21 mouse cellular contexts compared by ENCODE assay signal in genomic region chr5:20576266-20576665, GRCm38 (mm10).
A peak's percentile ranks its signal among the peaks of the same experiment; 100 is the strongest.
DNase-seq lines count a peak whose midpoint lies in the region; ATAC-seq and TF ChIP-seq lines count a peak whose summit lies in the region.
"Had no signal": no experiment of that assay in that cellular context is flagged by ENCODE, and none has a peak within 500 bp of the region (broad histone marks: within the 10 kb centered on the region; RNA-seq: fewer than 3 reads in every experiment).

No protein-coding gene starts in this region.

- H3K9ac ChIP-seq in kidney, embryonic 16.5 days (replicated peaks; ENCODE audit: low read length), result no peak overlapping the region
- no peak overlapping the region for H3K9ac ChIP-seq in midbrain, embryonic 12.5 days (replicated peaks)
- H3K9ac ChIP-seq in midbrain, embryonic 16.5 days (ENCODE audit: low read depth, low read length), result no peak overlapping the region
- H3K9ac ChIP-seq: embryonic facial prominence, embryonic 13.5 days; embryonic facial prominence, embryonic 15.5 days; forebrain, embryonic 12.5 days had no signal

- no peak overlapping the region for H3K4me2 ChIP-seq in kidney, embryonic 16.5 days (replicated peaks; ENCODE audit: low read depth, low read length)
- H3K4me2 ChIP-seq in midbrain, embryonic 12.5 days (replicated peaks), result no peak overlapping the region
- no peak overlapping the region for H3K4me2 ChIP-seq in midbrain, embryonic 16.5 days (ENCODE audit: low read length)
- H3K4me2 ChIP-seq: embryonic facial prominence, embryonic 13.5 days; embryonic facial prominence, embryonic 15.5 days; forebrain, embryonic 12.5 days had no signal

- H3K4me1 ChIP-seq in kidney, embryonic 16.5 days (ENCODE audit: insufficient read depth, low read length), result no peaks in the 10 kb centered on the region
- H3K4me1 ChIP-seq in midbrain, embryonic 12.5 days, result peaks cover 7% of the 10 kb centered on the region; the same call in 1 of the 2 replicates
- H3K4me1 ChIP-seq in midbrain, embryonic 16.5 days (ENCODE audit: control insufficient read depth, insufficient read depth, low read length), result no peaks in the 10 kb centered on the region
- H3K4me1 ChIP-seq: embryonic facial prominence, embryonic 13.5 days; embryonic facial prominence, embryonic 15.5 days had no signal

- intact Hi-C loops in left cerebral cortex, adult 2 months (cut with DNase I), result no loop called here

- peak; percentile 42; the same call in 1 of the 2 replicates for ATAC-seq in kidney, embryonic 16.5 days (ENCODE audit: low FRiP score, low TSS enrichment)
- ATAC-seq in midbrain, embryonic 12.5 days (ENCODE audit: low FRiP score, low read depth), result peak; percentile 58; the same call in 1 of the 2 replicates
- ATAC-seq in midbrain, embryonic 16.5 days, result no peak; the same call in 1 of the 2 replicates
- ATAC-seq: forebrain, embryonic 14.5 days had no signal

- no peak for DNase-seq in kidney, postnatal 36 days
- no peak for DNase-seq in left cerebral cortex, adult 2 months (ENCODE audit: extremely low spot score in 1 of 2, low spot score in 2 of 2)
- DNase-seq in left cerebral cortex, adult 11 months (ENCODE audit: low spot score), result no peak
- DNase-seq: adrenal gland, adult 2 months; adrenal gland, postnatal 10 days; adrenal gland, postnatal 25 days; cerebellum, adult 11 months; cerebellum, adult 18-20 months; cerebellum, adult 8-10 months; cerebellum, adult 9-11 months; cerebellum, postnatal 14 days; cerebellum, postnatal 36 days had no signal

- no peak overlapping the region for H3K4me3 ChIP-seq in kidney, embryonic 16.5 days (ENCODE audit: low read length)
- H3K4me3 ChIP-seq in left cerebral cortex, adult 2 months, result no peak overlapping the region
- no peak overlapping the region for H3K4me3 ChIP-seq in midbrain, embryonic 12.5 days
- no peak overlapping the region for H3K4me3 ChIP-seq in midbrain, embryonic 16.5 days (ENCODE audit: low read depth, low read length)
- H3K4me3 ChIP-seq: embryonic facial prominence, embryonic 13.5 days; embryonic facial prominence, embryonic 15.5 days; erythroblast, embryonic 14.5 days; forebrain, embryonic 10.5 days; forebrain, embryonic 12.5 days had no signal

- no peaks in the 10 kb centered on the region for H3K27me3 ChIP-seq in kidney, embryonic 16.5 days (ENCODE audit: insufficient read depth, low read length)
- H3K27me3 ChIP-seq in midbrain, embryonic 12.5 days, result no peaks in the 10 kb centered on the region; the same call in none of the 2 replicates
- no peaks in the 10 kb centered on the region for H3K27me3 ChIP-seq in midbrain, embryonic 16.5 days (ENCODE audit: control insufficient read depth, insufficient read depth, low read depth, low read length)
- H3K27me3 ChIP-seq: embryonic facial prominence, embryonic 13.5 days; embryonic facial prominence, embryonic 15.5 days; forebrain, embryonic 12.5 days had no signal

- H3K36me3 ChIP-seq in kidney, embryonic 16.5 days (ENCODE audit: insufficient read depth, low read length), result no peaks in the 10 kb centered on the region
- H3K36me3 ChIP-seq in midbrain, embryonic 12.5 days, result 0 out of 2 replicates have a peak, but pooled peaks cover 3% of the 10 kb centered on the region
- H3K36me3 ChIP-seq in midbrain, embryonic 16.5 days (ENCODE audit: control insufficient read depth, insufficient read depth, low read length), result peaks cover 4% of the 10 kb centered on the region; the same call in 1 of the 2 replicates
- H3K36me3 ChIP-seq: embryonic facial prominence, embryonic 13.5 days; embryonic facial prominence, embryonic 15.5 days; forebrain, embryonic 10.5 days; forebrain, embryonic 12.5 days had no signal

- no peak for TF ChIP-seq CTCF in left cerebral cortex, adult 2 months (IDR thresholded peaks at IDR 0.05)

- no peak overlapping the region for H3K27ac ChIP-seq in kidney, embryonic 16.5 days (ENCODE audit: low read length)
- H3K27ac ChIP-seq in left cerebral cortex, adult 2 months, result peak overlapping the region; percentile 59
- H3K27ac ChIP-seq in midbrain, embryonic 12.5 days (replicated peaks), result 0 out of 2 replicates have a peak overlapping the region, but pooled peaks have one; percentile 3
- no peak overlapping the region for H3K27ac ChIP-seq in midbrain, embryonic 16.5 days (ENCODE audit: low read length)
- H3K27ac ChIP-seq: embryonic facial prominence, embryonic 13.5 days; embryonic facial prominence, embryonic 15.5 days; forebrain, embryonic 10.5 days; forebrain, embryonic 12.5 days had no signal

- no peaks in the 10 kb centered on the region for H3K9me3 ChIP-seq in kidney, embryonic 16.5 days (ENCODE audit: low read length)
- no peaks in the 10 kb centered on the region for H3K9me3 ChIP-seq in midbrain, embryonic 12.5 days
- H3K9me3 ChIP-seq in midbrain, embryonic 16.5 days (replicated peaks; ENCODE audit: control insufficient read depth, low read length, poor library complexity, severe bottlenecking), result no peaks in the 10 kb centered on the region
- H3K9me3 ChIP-seq: embryonic facial prominence, embryonic 13.5 days; embryonic facial prominence, embryonic 15.5 days; forebrain, embryonic 10.5 days; forebrain, embryonic 12.5 days had no signal

Comparison
In these comparisons a context has a peak if more than half of its experiments do, and no peak if none do; other contexts are left out.
1. H3K27ac ChIP-seq: peak in left cerebral cortex, adult 2 months (single experiment) and midbrain, embryonic 12.5 days (single experiment); none in kidney, embryonic 16.5 days (single experiment) and midbrain, embryonic 16.5 days (single experiment).